Mouse (Mus musculus) brain, embryonic 14.5 days (tissue): ENCODE data around the gene Tagap. TPM values are rescaled to one million over a fixed set of nuclear protein-coding genes. Genes with fewer than 3 reads are reported as not detected.

ENCODE experiments used
- DNase-seq: peaks from one replicate; pipeline ENCODE4 v3.0.0-alpha.2; 2011; ENCODE audit warnings: low read depth
- CTCF ChIP-seq: fragments of 200-500 bp; IDR thresholded peaks from 2 replicates; pipeline ENCODE4 v1.5.1; 2012; ENCODE audit warnings: inconsistent platforms, mild to moderate bottlenecking, moderate library complexity, borderline replicate concordance; ENCODE audit not compliant: insufficient read depth, insufficient read length; ENCODE audit errors: extremely low read depth
- POLR2A ChIP-seq: fragments of 200-500 bp; IDR thresholded peaks from 2 replicates; pipeline ENCODE4 v1.6.1; 2012; ENCODE audit warnings: mild to moderate bottlenecking, inconsistent platforms, borderline replicate concordance; ENCODE audit not compliant: poor library complexity, insufficient read depth, insufficient read length, severe bottlenecking; ENCODE audit errors: extremely low read depth
- polyA plus RNA-seq: library from polyadenylated mRNA; depleted of rRNA; stranded (reverse); fragments of >200 nt; gene quantifications from 2 replicates; pipeline ENCODE4 v1.2.3, GENCODE M21; 2012

Gene Tagap
- polyA plus RNA-seq, 1 experiment = 0.37 TPM

DNA sequence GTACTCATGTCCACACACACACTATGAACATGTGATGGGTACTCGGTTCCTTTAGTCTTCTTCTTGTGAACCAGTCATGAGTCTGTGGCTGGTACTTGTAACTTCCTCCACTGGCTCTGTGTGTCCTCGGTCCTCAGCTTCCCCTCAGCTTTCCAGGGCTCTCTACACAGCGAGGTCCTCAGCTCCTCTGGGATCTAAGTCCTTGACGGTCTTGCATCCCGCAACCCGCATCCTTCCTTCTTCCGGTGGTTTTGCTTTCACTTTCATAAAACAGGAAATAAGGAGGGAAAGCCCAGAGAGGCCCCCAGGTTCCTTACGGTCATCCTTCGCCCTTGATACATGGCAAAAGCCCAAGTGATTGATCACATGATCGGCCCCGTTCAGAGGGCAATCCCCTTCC, 28.7 kb upstream of the Tagap start:
- DNase-seq = no peak
- no peak for TF ChIP-seq CTCF
- TF ChIP-seq POLR2A = no peak

DNA sequence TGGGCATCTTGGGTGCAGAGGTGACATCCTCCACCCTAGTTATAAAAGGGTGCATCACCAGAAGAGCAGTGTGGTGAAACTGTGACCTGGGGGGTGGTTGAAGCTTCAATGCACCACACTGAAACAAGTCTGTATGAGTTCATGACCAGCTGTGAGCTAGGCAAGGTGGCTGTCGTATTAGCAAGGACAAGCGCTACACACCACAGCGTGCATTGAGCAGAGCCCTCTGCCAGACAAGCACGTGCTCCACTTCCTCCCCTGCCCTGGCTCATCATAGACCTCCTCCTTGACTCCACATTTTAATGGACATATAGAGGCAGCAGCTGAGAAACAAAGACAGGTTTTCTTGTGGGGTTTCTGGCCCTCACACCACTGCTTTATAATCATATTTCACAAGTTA, 28.0 kb upstream of the Tagap start:
- no peak for DNase-seq
- no peak for TF ChIP-seq POLR2A
- no peak for TF ChIP-seq CTCF

GRCm38 (mm10) chr17:7899233-7899632, 26.6 kb upstream of the Tagap start:
- TF ChIP-seq CTCF (no peak), POLR2A (no peak)
- no peak for DNase-seq

GRCm38 (mm10) chr17:7899961-7900360, 25.8 kb upstream of the Tagap start:
- no peak for TF ChIP-seq CTCF
- TF ChIP-seq POLR2A = no peak
- DNase-seq = no peak

- DNase-seq = no peak
- TF ChIP-seq CTCF (no peak), POLR2A (no peak)
Measured at GRCm38 (mm10) chr17:7901536-7901935, 24.3 kb upstream of the Tagap start.

- TF ChIP-seq POLR2A (no peak), CTCF (no peak)
- DNase-seq = peak; percentile 76
Measured at GRCm38 (mm10) chr17:7902362-7902761, 23.4 kb upstream of the Tagap start.

GRCm38 (mm10) chr17:7904992-7905391, 20.8 kb upstream of the Tagap start:
- no peak for DNase-seq
- no peak for TF ChIP-seq CTCF
- TF ChIP-seq POLR2A = no peak

DNA sequence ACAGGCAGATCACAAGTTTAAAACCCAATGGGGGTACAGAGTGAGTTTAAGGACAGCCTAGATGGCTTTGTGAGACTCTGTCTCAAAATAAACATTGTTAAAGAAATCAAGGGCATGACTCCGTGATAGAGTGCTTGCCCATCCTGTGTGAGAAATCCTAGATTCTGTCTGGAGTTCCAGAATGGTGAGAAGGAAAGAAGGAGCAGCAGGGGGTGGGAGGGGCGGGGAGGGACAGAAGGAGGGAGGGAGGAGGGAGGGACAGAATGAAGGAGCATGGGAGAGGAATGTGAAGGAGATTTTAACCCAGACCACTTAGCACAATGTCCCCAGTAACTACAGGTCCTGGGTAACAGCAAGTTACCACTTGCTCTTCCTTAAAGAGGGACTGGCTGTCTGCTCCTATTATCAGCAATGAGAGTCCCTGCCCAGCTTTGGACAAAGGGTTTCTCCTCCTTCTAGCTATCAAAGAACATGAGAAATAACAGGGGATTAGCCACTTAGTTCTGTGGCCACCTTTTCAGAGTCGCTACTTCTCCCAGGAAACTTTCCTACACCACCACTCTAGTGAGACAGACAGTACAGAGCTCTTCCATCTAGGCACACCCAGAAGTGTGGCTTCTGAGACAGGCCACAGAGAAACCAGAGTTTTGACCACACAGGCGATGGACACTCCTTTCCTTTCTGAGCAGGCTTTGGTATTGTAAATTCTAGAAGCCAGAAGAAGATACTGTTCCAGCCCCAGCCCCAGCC, 19.7 kb upstream of the Tagap start:
- no peak for DNase-seq
- TF ChIP-seq CTCF = no peak
- TF ChIP-seq POLR2A = no peak

GRCm38 (mm10) chr17:7914596-7915227, 11.1 kb upstream of the Tagap start:
- no peak for DNase-seq
- TF ChIP-seq CTCF = no peak
- no peak for TF ChIP-seq POLR2A

DNA sequence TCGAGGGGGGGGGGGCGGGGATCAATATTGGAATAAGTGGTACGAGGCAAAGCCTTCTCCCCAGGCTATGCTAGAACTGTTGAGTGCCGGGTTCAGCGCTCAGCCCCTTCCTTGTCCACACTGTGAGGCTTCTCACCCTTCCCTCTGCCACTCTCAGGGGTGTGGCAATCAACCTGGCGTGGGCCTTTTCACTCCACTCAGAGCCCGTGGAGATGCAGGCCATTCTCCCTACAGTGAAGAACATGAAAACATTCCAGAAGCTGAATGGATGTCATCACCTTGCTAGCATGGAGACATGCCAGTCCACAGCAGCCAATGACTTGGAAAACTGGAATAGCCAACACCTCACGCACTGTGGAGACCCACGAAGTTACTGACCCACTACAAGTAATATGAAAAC, 10.0 kb upstream of the Tagap start:
- no peak for DNase-seq
- TF ChIP-seq CTCF (no peak), POLR2A (no peak)

- TF ChIP-seq POLR2A (no peak), CTCF (no peak)
- DNase-seq = no peak
Measured at GRCm38 (mm10) chr17:7916782-7917574, 8.8 kb upstream of the Tagap start.

DNA sequence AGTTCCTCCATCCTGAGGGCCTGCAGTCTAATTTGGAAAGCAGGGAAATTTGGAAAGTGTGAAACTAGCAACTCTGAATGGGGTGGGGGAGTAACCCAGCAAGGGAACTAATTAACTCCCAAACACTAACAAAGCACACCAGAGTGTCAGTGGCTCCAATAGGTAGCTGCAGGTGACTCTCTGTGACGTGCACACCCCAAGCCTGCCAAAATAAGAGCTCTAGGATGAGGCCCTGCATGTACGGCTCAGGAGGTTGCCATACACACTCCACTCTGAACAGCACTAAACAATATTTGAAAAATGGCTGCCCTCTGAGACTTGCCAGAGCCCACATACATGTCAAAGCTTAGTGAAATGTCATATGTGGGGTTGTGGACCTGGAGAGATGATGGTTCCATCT, 7.4 kb upstream of the Tagap start:
- TF ChIP-seq CTCF (no peak), POLR2A (no peak)
- DNase-seq = no peak

DNA sequence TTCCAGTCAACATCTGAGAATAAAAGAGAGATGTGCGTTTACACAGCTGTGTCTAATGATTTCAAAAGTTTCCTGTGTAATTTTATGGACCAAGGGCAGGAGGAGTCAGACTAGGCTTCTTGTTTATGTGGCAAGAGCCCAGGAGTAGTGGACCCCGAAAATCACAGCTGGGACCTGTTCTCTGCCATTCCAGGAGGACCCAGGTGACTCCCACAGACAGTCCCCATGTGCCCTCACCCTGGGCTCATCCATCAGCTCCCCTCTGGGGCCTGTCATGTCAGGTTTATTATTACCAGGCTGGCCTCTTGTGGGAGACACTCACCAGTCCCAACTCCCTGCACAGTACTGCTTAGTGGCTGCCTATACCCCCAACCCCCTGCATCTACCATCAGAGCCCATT, 6.6 kb upstream of the Tagap start:
- no peak for TF ChIP-seq POLR2A
- TF ChIP-seq CTCF = no peak
- no peak for DNase-seq
